ENCODE assay signal across 19 mouse cellular contexts in genomic region chr7:114216908-114217307, GRCm38 (mm10).
"Had no signal": no experiment of that assay in that cellular context is flagged by ENCODE, and none has a peak within 500 bp of the region (broad histone marks: within the 10 kb centered on the region; RNA-seq: fewer than 3 reads in every experiment).

No protein-coding gene starts in this region.

- H3K4me1 ChIP-seq: lung, embryonic 15.5 days; midbrain, embryonic 13.5 days; midbrain, embryonic 15.5 days; neural tube, embryonic 13.5 days; neural tube, embryonic 15.5 days; stomach, embryonic 15.5 days had no signal

- H3K9me3 ChIP-seq: lung, embryonic 15.5 days; midbrain, embryonic 13.5 days; midbrain, embryonic 15.5 days; neural tube, embryonic 13.5 days; neural tube, embryonic 15.5 days; stomach, embryonic 15.5 days had no signal

- H3K27me3 ChIP-seq: lung, embryonic 15.5 days; midbrain, embryonic 13.5 days; midbrain, embryonic 15.5 days; neural tube, embryonic 13.5 days; neural tube, embryonic 15.5 days; stomach, embryonic 15.5 days had no signal

- H3K27ac ChIP-seq: lung, embryonic 15.5 days; macrophage; midbrain, embryonic 13.5 days; midbrain, embryonic 15.5 days; neural tube, embryonic 13.5 days; neural tube, embryonic 15.5 days; stomach, embryonic 15.5 days; stomach, postnatal 0 days had no signal

- ATAC-seq: lung, postnatal 0 days; midbrain, embryonic 13.5 days; midbrain, embryonic 15.5 days had no signal

- DNase-seq: lung, adult 2 months; lung, postnatal 14 days; lung, postnatal 36 days; retina, postnatal 1 day; right cerebral cortex, adult 18-20 months; right cerebral cortex, postnatal 14 days; thymus, adult 2 months; thymus, postnatal 25 days; thymus, postnatal 4 days had no signal

- H3K4me3 ChIP-seq: lung, embryonic 15.5 days; midbrain, embryonic 13.5 days; midbrain, embryonic 15.5 days; neural tube, embryonic 13.5 days; neural tube, embryonic 15.5 days; stomach, embryonic 15.5 days had no signal

- H3K4me2 ChIP-seq: lung, embryonic 15.5 days; midbrain, embryonic 11.5 days; midbrain, embryonic 13.5 days; midbrain, embryonic 15.5 days; neural tube, embryonic 13.5 days; neural tube, embryonic 15.5 days; stomach, embryonic 15.5 days had no signal

- H3K9ac ChIP-seq: lung, embryonic 15.5 days; midbrain, embryonic 13.5 days; midbrain, embryonic 15.5 days; neural tube, embryonic 13.5 days; neural tube, embryonic 15.5 days; stomach, embryonic 15.5 days had no signal
